Mouse (Mus musculus) lung, postnatal 0 days (tissue): ENCODE data around the gene Eif2b3. TPM values are rescaled to one million over a fixed set of nuclear protein-coding genes. Genes with fewer than 3 reads are reported as not detected.

Source experiments
- ATAC-seq: fragments of 200-750 bp; cut with Nextera tagmentation; 2 replicates; pipeline ENCODE4 v1.8.0; 2017; ENCODE audit warnings: moderate library complexity
- DNase-seq: peaks from one replicate; pipeline ENCODE4 v3.0.0-alpha.2; 2016; ENCODE audit warnings: low spot score
- H3K27ac ChIP-seq: fragments of 300-500 bp; sonication (generic); 2 replicates; pipeline ENCODE4 v1.5.1; 2014; ENCODE audit warnings: antibody characterized with exemption, mild to moderate bottlenecking, low read length, mixed read lengths
- H3K27me3 ChIP-seq: fragments of 300-500 bp; sonication (generic); replicated peaks from 2 replicates; pipeline ENCODE4 v1.6.1; 2014; ENCODE audit warnings: low read length, mixed read lengths; ENCODE audit not compliant: insufficient read depth
- H3K36me3 ChIP-seq: fragments of 300-500 bp; sonication (generic); 2 replicates; pipeline ENCODE4 v1.6.1; 2014; ENCODE audit warnings: low read length, mixed read lengths; ENCODE audit not compliant: insufficient read depth
- H3K4me1 ChIP-seq: fragments of 300-500 bp; sonication (generic); 2 replicates; pipeline ENCODE4 v1.6.1; 2014; ENCODE audit warnings: antibody characterized with exemption, low read depth, low read length, mixed read lengths; ENCODE audit not compliant: insufficient read depth
- H3K4me2 ChIP-seq: fragments of 300-500 bp; sonication (generic); replicated peaks from 2 replicates; pipeline ENCODE4 v1.6.1; 2014; ENCODE audit warnings: low read depth, mild to moderate bottlenecking, low read length, moderate library complexity, mixed read lengths
- H3K4me3 ChIP-seq: fragments of 300-500 bp; sonication (generic); 2 replicates; pipeline ENCODE4 v1.5.1; 2014; ENCODE audit warnings: low read depth, low read length
- H3K9ac ChIP-seq: fragments of 300-500 bp; sonication (generic); replicated peaks from 2 replicates; pipeline ENCODE4 v1.6.1; 2014; ENCODE audit warnings: low read depth, mild to moderate bottlenecking
- H3K9me3 ChIP-seq: fragments of 300-500 bp; sonication (generic); 2 replicates; pipeline ENCODE4 v1.6.1; 2016; ENCODE audit warnings: low read length, mixed read lengths
- CTCF ChIP-seq: IDR thresholded peaks from 2 replicates; pipeline ENCODE4 v1.5.1; 2016; ENCODE audit warnings: antibody characterized with exemption, mild to moderate bottlenecking
- EP300 ChIP-seq: IDR thresholded peaks from 2 replicates; pipeline ENCODE4 v1.6.1; 2016; ENCODE audit warnings: antibody characterized with exemption, mild to moderate bottlenecking, control low read depth
- WGBS: fragments of 180-500 bp; shearing (Covaris S2); extraction: QIAGEN DNeasy Blood & Tissue Kit; methylation state at CpG from one replicate; pipeline ENCODE4 v1.1.7; 2014; 5-methylcytosine and 5-hydroxymethylcytosine counted together
- polyA plus RNA-seq: library from polyadenylated mRNA; unstranded; fragments of >200 nt; fragmentation: Nextera tagmentation; extraction: Ambion mirVana; gene quantifications from 2 replicates; pipeline ENCODE4 v1.2.1, GENCODE M21; 2015

Eif2b3 gene
- polyA plus RNA-seq, 1 experiment from 2014 or later, result 21.9 TPM

DNA sequence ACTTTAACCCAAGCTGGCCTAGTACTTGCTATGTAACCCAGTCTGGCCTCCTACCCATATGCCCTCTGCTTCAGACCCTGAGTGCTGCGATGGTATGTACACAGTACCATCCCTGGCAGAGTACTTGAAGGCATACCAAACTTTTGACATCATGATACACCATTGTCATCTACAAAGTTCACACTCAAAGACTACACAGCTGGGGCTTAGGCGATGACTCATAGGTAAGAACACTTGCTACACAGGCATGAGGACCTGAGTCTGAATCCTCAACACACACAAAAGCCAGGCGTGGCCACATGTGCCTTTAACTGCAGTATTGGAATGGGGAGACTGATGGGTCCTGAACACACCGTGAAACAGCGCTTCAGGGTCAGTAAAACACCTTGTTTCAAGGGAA, 52.0 kb downstream of the Eif2b3 start:
- H3K27ac ChIP-seq, result no peak overlapping the region
- TF ChIP-seq EP300 (peak; percentile 61; the same call in 1 of the 2 replicates), CTCF (no peak)
- no peak overlapping the region for H3K4me2 ChIP-seq
- peaks cover 8% of the 10 kb centered on the region; the same call in 1 of the 2 replicates for H3K36me3 ChIP-seq
- DNase-seq, result peak; percentile 39
- H3K4me3 ChIP-seq, result no peak overlapping the region
- ATAC-seq, result peak; percentile 93
- WGBS, result 71% methylated on average over 5 of the region's 5 CpGs
- H3K27me3 ChIP-seq, result no peaks in the 10 kb centered on the region
- no peaks in the 10 kb centered on the region for H3K4me1 ChIP-seq
- H3K9ac ChIP-seq, result no peak overlapping the region
- H3K9me3 ChIP-seq, result no peaks in the 10 kb centered on the region

- 75% methylated on average over 7 of the region's 7 CpGs for WGBS
- TF ChIP-seq CTCF, result no peak
- no peak for TF ChIP-seq EP300
- no peaks in the 10 kb centered on the region for H3K9me3 ChIP-seq
These were observed 68.9 kb downstream of the Eif2b3 start for GRCm38 (mm10) chr4:117087948-117088640.

DNA sequence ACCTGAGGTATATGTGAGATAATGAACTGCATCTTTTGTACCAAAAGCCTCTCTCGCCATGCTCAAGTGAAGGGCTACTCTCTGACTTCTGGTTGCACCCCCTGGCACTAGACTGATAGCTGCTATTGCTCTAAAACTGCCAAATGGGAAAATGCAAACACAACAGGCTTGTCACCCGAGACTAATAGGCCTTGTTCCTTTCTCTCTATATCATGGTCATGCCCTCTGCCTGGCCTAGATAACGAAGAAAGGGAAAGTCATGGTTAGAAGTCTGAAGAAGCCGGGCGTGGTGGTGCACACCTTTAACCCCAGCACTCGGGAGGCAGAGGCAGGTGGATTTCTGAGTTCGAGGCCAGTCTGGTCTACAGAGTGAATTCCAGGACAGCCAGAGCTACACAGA, 71.4 kb downstream of the Eif2b3 start:
- no peak for ATAC-seq
- Histone ChIP-seq H3K9me3 (no peaks in the 10 kb centered on the region), H3K4me1 (no peaks in the 10 kb centered on the region), H3K27ac (no peak overlapping the region), H3K36me3 (no peaks in the 10 kb centered on the region), H3K9ac (no peak overlapping the region), H3K4me3 (no peak overlapping the region), H3K27me3 (no peaks in the 10 kb centered on the region), H3K4me2 (no peak overlapping the region)
- no peak for DNase-seq
- TF ChIP-seq CTCF (no peak), EP300 (no peak)
- WGBS, result 69% methylated on average over 7 of the region's 7 CpGs

More at GRCm38 (mm10) chr4:117087948-117088640, 68.9 kb downstream of the Eif2b3 start:
- Histone ChIP-seq H3K27ac (no peak overlapping the region), H3K4me2 (no peak overlapping the region), H3K27me3 (no peaks in the 10 kb centered on the region), H3K4me1 (no peaks in the 10 kb centered on the region), H3K4me3 (no peak overlapping the region), H3K36me3 (no peaks in the 10 kb centered on the region), H3K9ac (no peak overlapping the region)
- no peak for ATAC-seq
- DNase-seq, result no peak

- peak; percentile 64 for DNase-seq
- TF ChIP-seq EP300 (peak; percentile 30; the same call in 1 of the 2 replicates), CTCF (no peak)
- Histone ChIP-seq H3K4me2 (no peak overlapping the region), H3K4me3 (no peak overlapping the region), H3K27ac (no peak overlapping the region), H3K4me1 (no peaks in the 10 kb centered on the region; the same call in 1 of the 2 replicates), H3K27me3 (no peaks in the 10 kb centered on the region), H3K36me3 (no peaks in the 10 kb centered on the region), H3K9ac (no peak overlapping the region), H3K9me3 (no peaks in the 10 kb centered on the region)
- 71% methylated on average over 3 of the region's 3 CpGs for WGBS
- ATAC-seq, result peak; percentile 22; the same call in 1 of the 2 replicates
These were observed 75.6 kb downstream of the Eif2b3 start for GRCm38 (mm10) chr4:117094626-117095361.

GRCm38 (mm10) chr4:117095551-117096452, 76.6 kb downstream of the Eif2b3 start, which contains the start of gene Ptch2:
Ptch2 (plus strand) TSS chr4:117096075.
- Histone ChIP-seq H3K36me3 (no peaks in the 10 kb centered on the region), H3K9ac (peak within 1 kb of the TSS; percentile 41; the same call in 1 of the 2 replicates), H3K4me1 (no peaks in the 10 kb centered on the region; the same call in 1 of the 2 replicates), H3K4me2 (peak within 1 kb of the TSS; percentile 94), H3K27ac (no peak within 1 kb of the TSS; the same call in 1 of the 2 replicates), H3K27me3 (no peaks in the 10 kb centered on the region), H3K9me3 (no peaks in the 10 kb centered on the region), H3K4me3 (peak within 1 kb of the TSS; percentile 48)
- DNase-seq (peak; percentile 68), ATAC-seq (peak; percentile 77)
- TF ChIP-seq EP300 (no peak), CTCF (no peak; the same call in 1 of the 2 replicates)
- 3% methylated on average over 44 of the region's 50 CpGs for WGBS

DNA sequence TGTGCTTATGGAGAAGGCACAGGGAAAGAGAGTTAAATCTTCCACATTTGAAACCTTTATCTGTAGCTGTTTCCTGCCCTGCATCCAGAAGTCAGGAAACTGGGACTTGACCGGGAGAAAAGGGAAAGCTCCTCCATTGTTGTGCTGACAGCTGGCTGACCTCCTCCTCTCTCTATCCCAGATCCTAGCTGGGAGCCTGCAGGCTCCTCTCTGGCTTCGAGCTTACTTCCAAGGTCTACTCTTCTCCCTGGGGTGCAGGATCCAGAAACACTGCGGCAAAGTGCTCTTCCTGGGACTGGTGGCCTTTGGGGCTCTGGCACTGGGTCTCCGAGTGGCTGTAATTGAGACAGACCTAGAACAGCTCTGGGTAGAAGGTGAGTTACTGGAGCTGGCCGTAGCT, 77.5 kb downstream of the Eif2b3 start:
- DNase-seq, result peak; percentile 18

More for the DNA sequence above, 77.5 kb downstream of the Eif2b3 start:
- H3K27ac ChIP-seq, result no peak overlapping the region
- no peaks in the 10 kb centered on the region; the same call in 1 of the 2 replicates for H3K4me1 ChIP-seq
- no peaks in the 10 kb centered on the region for H3K9me3 ChIP-seq
- WGBS, result 10% methylated on average over 5 of the region's 5 CpGs
- H3K9ac ChIP-seq, result peak overlapping the region; percentile 41; the same call in 1 of the 2 replicates
- peak overlapping the region; percentile 48 for H3K4me3 ChIP-seq
- TF ChIP-seq EP300, result no peak
- TF ChIP-seq CTCF, result no peak
- H3K27me3 ChIP-seq, result no peaks in the 10 kb centered on the region
- H3K36me3 ChIP-seq, result no peaks in the 10 kb centered on the region
- ATAC-seq, result no peak
- H3K4me2 ChIP-seq, result peak overlapping the region; percentile 94
